Mouse (Mus musculus) thymus, adult 2 months (tissue): ENCODE measurements around the gene Ndrg4. TPM values are rescaled to one million over a fixed set of nuclear protein-coding genes. Genes with fewer than 3 reads are reported as not detected.

Experiments
- DNase-seq: peaks from one replicate; pipeline ENCODE4 v3.0.0; 2021
- H3K27ac ChIP-seq: fragments of 200-500 bp; 2 replicates; pipeline ENCODE4 v1.5.1; 2012; ENCODE audit warnings: low read length, control low read depth; ENCODE audit not compliant: control insufficient read depth, insufficient read depth
- H3K27me3 ChIP-seq: fragments of 200-500 bp; 2 replicates; pipeline ENCODE4 v1.6.1; 2012; ENCODE audit warnings: mild to moderate bottlenecking, low read length, moderate library complexity, mixed read lengths; ENCODE audit not compliant: control insufficient read depth, insufficient read depth
- H3K36me3 ChIP-seq: fragments of 200-500 bp; 2 replicates; pipeline ENCODE4 v1.6.1; 2012; ENCODE audit warnings: mild to moderate bottlenecking, low read length, moderate library complexity; ENCODE audit not compliant: control insufficient read depth, insufficient read depth
- H3K4me1 ChIP-seq: fragments of 200-500 bp; replicated peaks from 2 replicates; pipeline ENCODE4 v1.6.1; 2012; ENCODE audit warnings: low read length; ENCODE audit not compliant: control insufficient read depth, insufficient read depth
- H3K4me3 ChIP-seq: fragments of 200-500 bp; 2 replicates; pipeline ENCODE4 v1.5.1; 2012; ENCODE audit warnings: mild to moderate bottlenecking, low read length, control low read depth, moderate library complexity; ENCODE audit not compliant: control insufficient read depth, insufficient read depth
- CTCF ChIP-seq: fragments of 200-500 bp; IDR thresholded peaks from 2 replicates; pipeline ENCODE4 v1.5.1; 2012; ENCODE audit warnings: mild to moderate bottlenecking, control low read depth, low read length, moderate library complexity, borderline replicate concordance; ENCODE audit not compliant: control insufficient read depth, poor library complexity, insufficient read depth; ENCODE audit errors: extremely low read depth
- POLR2A ChIP-seq: fragments of 200-500 bp; IDR thresholded peaks from 2 replicates; pipeline ENCODE4 v1.6.1; 2012; ENCODE audit warnings: mild to moderate bottlenecking, low read length, control low read depth, moderate library complexity; ENCODE audit not compliant: control insufficient read depth, poor library complexity, insufficient read depth; ENCODE audit errors: extremely low read depth
- WGBS: fragments of 180-500 bp; shearing (Covaris S2); methylation state at CpG from one replicate; pipeline ENCODE4 v1.1.7; 2018; 5-methylcytosine and 5-hydroxymethylcytosine counted together
- polyA plus RNA-seq: library from polyadenylated mRNA; depleted of rRNA; stranded (reverse); fragments of >200 nt; gene quantifications from 2 replicates; pipeline ENCODE4 v1.2.3, GENCODE M21; 2012; rRNA removed

The Ndrg4 gene
- 7.4 and 28.3 TPM in 2 replicates for polyA plus RNA-seq

DNA sequence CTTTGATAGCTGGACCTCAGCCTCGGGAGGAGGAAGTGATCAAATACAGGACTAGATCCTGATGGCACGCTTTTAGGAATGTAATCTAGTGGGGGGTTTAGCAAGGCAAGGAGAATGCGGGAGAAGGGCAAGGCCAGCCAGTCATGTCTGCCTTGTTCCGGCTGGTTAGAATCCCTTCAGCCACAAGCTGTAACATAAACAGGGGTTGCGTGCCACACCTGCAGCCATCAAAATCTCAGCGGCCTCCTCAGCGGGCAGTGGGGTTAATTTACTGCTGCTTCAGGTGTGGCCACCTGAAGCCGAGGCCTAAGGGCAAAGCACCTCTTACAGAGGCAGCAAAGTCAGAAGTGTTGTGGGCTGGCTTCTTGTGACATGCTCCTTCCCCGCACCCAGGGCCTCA is at the start of gene Ndrg4:
Gene Ndrg4, plus strand, starts transcription at position 350 of the 400 bp plus-strand sequence.
- peaks cover 10% of the 10 kb centered on the region for H3K4me1 ChIP-seq
- peaks cover 7% of the 10 kb centered on the region; the same call in 1 of the 2 replicates for H3K27me3 ChIP-seq
- WGBS, result 71% methylated on average over 9 of the region's 9 CpGs
- no peaks in the 10 kb centered on the region for H3K36me3 ChIP-seq
- no peak within 1 kb of the TSS for H3K27ac ChIP-seq
- no peak for TF ChIP-seq CTCF
- TF ChIP-seq POLR2A, result no peak
- no peak for DNase-seq
- H3K4me3 ChIP-seq, result peak within 1 kb of the TSS; percentile 44

- TF ChIP-seq CTCF (no peak), POLR2A (no peak)
Measured at GRCm38 (mm10) chr8:95632840-95633239, 43.9 kb upstream of the Ndrg4 start.

GRCm38 (mm10) chr8:95633262-95634062 is 43.3 kb upstream of the Ndrg4 start, which contains the start of gene Gins3:
TSS of gene Gins3 (plus strand) at chr8:95633453.
- H3K4me3 ChIP-seq, result peak within 1 kb of the TSS; percentile 67
- H3K4me1 ChIP-seq, result peaks cover 6% of the 10 kb centered on the region
- peak; percentile 93 for DNase-seq
- no peak for TF ChIP-seq CTCF
- peak; percentile 28; the same call in 1 of the 2 replicates for TF ChIP-seq POLR2A
- 2% methylated on average over 52 of the region's 52 CpGs for WGBS
- no peaks in the 10 kb centered on the region; the same call in 1 of the 2 replicates for H3K36me3 ChIP-seq
- H3K27me3 ChIP-seq, result no peaks in the 10 kb centered on the region
- no peak within 1 kb of the TSS for H3K27ac ChIP-seq

More at GRCm38 (mm10) chr8:95632840-95633239, 43.9 kb upstream of the Ndrg4 start:
- WGBS, result 90% methylated on average over 6 of the region's 6 CpGs
- H3K36me3 ChIP-seq, result no peaks in the 10 kb centered on the region
- no peak overlapping the region for H3K4me3 ChIP-seq
- no peaks in the 10 kb centered on the region for H3K27me3 ChIP-seq
- H3K27ac ChIP-seq, result no peak overlapping the region
- no peak for DNase-seq
- H3K4me1 ChIP-seq, result peaks cover 6% of the 10 kb centered on the region

GRCm38 (mm10) chr8:95634063-95634340 is 42.8 kb upstream of the Ndrg4 start:
- no peak for DNase-seq
- TF ChIP-seq CTCF (no peak), POLR2A (no peak)
- Histone ChIP-seq H3K27ac (no peak overlapping the region), H3K4me1 (peaks cover 6% of the 10 kb centered on the region), H3K36me3 (no peaks in the 10 kb centered on the region; the same call in 1 of the 2 replicates), H3K27me3 (no peaks in the 10 kb centered on the region), H3K4me3 (peak overlapping the region; percentile 67)
- WGBS, result 3% methylated on average over 6 of the region's 6 CpGs

GRCm38 (mm10) chr8:95644942-95645341 is 31.8 kb upstream of the Ndrg4 start:
- WGBS, result 96% methylated on average over 2 of the region's 2 CpGs
- no peak for DNase-seq
- H3K27me3 ChIP-seq, result no peaks in the 10 kb centered on the region
- no peak overlapping the region for H3K4me3 ChIP-seq
- TF ChIP-seq CTCF (no peak), POLR2A (no peak)
- H3K36me3 ChIP-seq, result peaks cover 20% of the 10 kb centered on the region
- H3K27ac ChIP-seq, result no peak overlapping the region
- H3K4me1 ChIP-seq, result no peaks in the 10 kb centered on the region; the same call in 1 of the 2 replicates

GRCm38 (mm10) chr8:95648251-95648650 is 28.5 kb upstream of the Ndrg4 start:
- Histone ChIP-seq H3K27ac (no peak overlapping the region), H3K4me3 (no peak overlapping the region), H3K4me1 (no peaks in the 10 kb centered on the region), H3K36me3 (peaks cover 8% of the 10 kb centered on the region; the same call in 1 of the 2 replicates), H3K27me3 (no peaks in the 10 kb centered on the region)
- 90% methylated on average over 3 of the region's 3 CpGs for WGBS
- DNase-seq, result no peak
- TF ChIP-seq CTCF (no peak), POLR2A (no peak)
